Mouse (Mus musculus) neural tube, embryonic 12.5 days (tissue): ENCODE data around the gene Rrp1. TPM values are rescaled to one million over a fixed set of nuclear protein-coding genes. Genes with fewer than 3 reads are reported as not detected.
"Not testable (repeated sequence)": the region's sequence is repeated elsewhere in the genome, so short reads cannot be mapped to it uniquely, and the experiment has no call there.

Experiments
- ATAC-seq: fragments of 200-750 bp; cut with Nextera tagmentation; 2 replicates; pipeline ENCODE4 v1.8.0; 2017; ENCODE audit warnings: low read depth, mild to moderate bottlenecking, moderate TSS enrichment, moderate library complexity; ENCODE audit not compliant: low FRiP score
- H3K27ac ChIP-seq: fragments of 300-500 bp; sonication (generic); 2 replicates; pipeline ENCODE4 v1.5.1; 2016
- H3K27me3 ChIP-seq: fragments of 300-500 bp; sonication (generic); replicated peaks from 2 replicates; pipeline ENCODE4 v1.6.1; 2016; ENCODE audit warnings: mild to moderate bottlenecking
- H3K36me3 ChIP-seq: fragments of 300-500 bp; sonication (generic); 2 replicates; pipeline ENCODE4 v1.6.1; 2016; ENCODE audit warnings: mild to moderate bottlenecking
- H3K4me1 ChIP-seq: fragments of 300-500 bp; sonication (generic); 2 replicates; pipeline ENCODE4 v1.6.1; 2016
- H3K4me2 ChIP-seq: fragments of 300-500 bp; sonication (generic); replicated peaks from 2 replicates; pipeline ENCODE4 v1.6.1; 2016; ENCODE audit warnings: mild to moderate bottlenecking
- H3K4me3 ChIP-seq: fragments of 300-500 bp; sonication (generic); 2 replicates; pipeline ENCODE4 v1.5.1; 2016
- H3K9ac ChIP-seq: fragments of 300-500 bp; sonication (generic); 2 replicates; pipeline ENCODE4 v1.6.1; 2016; ENCODE audit warnings: mild to moderate bottlenecking
- H3K9me3 ChIP-seq: fragments of 300-500 bp; sonication (generic); 2 replicates; pipeline ENCODE4 v1.6.1; 2016; ENCODE audit warnings: mild to moderate bottlenecking
- WGBS: fragments of 180-500 bp; shearing (Covaris S2); methylation state at CpG from one replicate; pipeline ENCODE4 v1.1.7; 2016; 5-methylcytosine and 5-hydroxymethylcytosine counted together
- polyA plus RNA-seq: library from polyadenylated mRNA; unstranded; fragments of >200 nt; fragmentation: Nextera tagmentation; extraction: Ambion mirVana; gene quantifications from 2 replicates; pipeline ENCODE4 v1.2.1, GENCODE M21; 2016

The Rrp1 gene
- polyA plus RNA-seq, 1 experiment from 2014 or later, result 333 TPM

DNA sequence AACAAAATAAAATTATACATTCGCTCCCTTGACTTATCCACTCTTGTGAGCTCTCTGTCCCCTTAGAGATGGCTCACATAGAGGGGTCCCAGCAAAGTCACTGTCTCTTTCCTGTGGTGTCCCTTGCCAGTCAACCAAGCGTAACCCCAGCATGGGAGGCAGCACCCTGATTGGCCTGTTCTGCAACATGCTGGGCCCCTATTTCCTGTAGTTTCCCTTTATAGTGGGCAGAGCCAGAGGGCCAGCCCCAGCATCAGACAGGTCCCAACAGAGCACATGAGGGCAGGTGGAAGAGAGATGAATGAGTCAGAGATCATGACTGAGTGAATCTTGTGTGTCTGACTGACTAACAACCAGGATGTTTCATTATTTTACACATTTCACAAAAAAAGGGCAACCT is 8.1 kb upstream of the Rrp1 start:
- ATAC-seq, result no peak
- no peak overlapping the region for H3K4me3 ChIP-seq
- H3K4me1 ChIP-seq, result peaks cover 6% of the 10 kb centered on the region
- no peaks in the 10 kb centered on the region for H3K27me3 ChIP-seq
- no peaks in the 10 kb centered on the region for H3K36me3 ChIP-seq
- H3K4me2 ChIP-seq, result no peak overlapping the region
- no peak overlapping the region for H3K27ac ChIP-seq
- 86% methylated on average over 2 of the region's 2 CpGs for WGBS
- H3K9ac ChIP-seq, result no peak overlapping the region
- H3K9me3 ChIP-seq, result no peaks in the 10 kb centered on the region

DNA sequence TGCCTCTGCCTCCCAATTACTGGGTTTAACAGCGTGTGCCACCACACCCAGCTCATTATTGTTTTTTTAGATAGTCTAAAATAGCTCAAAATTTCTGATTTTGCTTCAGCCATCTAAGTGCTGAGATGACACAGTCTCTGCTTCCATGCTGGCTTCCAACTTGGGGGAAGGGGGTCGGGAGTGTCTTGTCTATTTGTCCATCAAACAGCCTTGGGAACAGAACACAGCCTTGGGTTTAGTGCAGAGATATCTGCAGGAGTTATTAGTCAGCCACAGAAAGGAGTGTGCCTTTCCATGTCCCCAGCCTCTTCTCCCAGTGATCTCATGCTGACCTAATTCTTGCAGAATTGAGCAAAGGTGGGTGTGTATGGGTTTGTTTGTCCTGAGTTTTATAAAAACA is 5.9 kb upstream of the Rrp1 start:
- Histone ChIP-seq H3K9me3 (no peaks in the 10 kb centered on the region), H3K27me3 (no peaks in the 10 kb centered on the region), H3K4me2 (no peak overlapping the region), H3K4me1 (no peaks in the 10 kb centered on the region), H3K9ac (no peak overlapping the region), H3K4me3 (no peak overlapping the region), H3K36me3 (no peaks in the 10 kb centered on the region), H3K27ac (no peak overlapping the region)
- WGBS, result 90% methylated on average over 2 of the region's 2 CpGs
- no peak for ATAC-seq

DNA sequence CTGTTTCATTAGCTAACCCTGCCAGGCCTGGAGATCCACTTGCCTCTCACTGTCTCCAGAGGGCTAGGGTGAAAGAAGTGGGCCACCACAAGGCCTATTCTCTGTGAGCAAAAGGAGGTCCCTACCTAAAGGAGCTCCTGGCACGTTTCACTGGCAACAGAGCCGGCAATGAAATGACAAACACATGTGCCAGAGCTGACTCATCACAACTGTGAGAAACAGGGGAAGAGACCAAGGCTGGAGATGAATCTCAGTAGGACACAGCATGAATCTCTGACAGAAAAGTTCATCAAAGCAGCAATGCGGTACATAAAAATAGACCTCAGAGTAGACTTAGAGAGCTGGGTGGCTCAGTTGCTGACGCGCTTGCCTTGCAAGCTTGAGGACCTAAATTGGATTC is 5.0 kb upstream of the Rrp1 start:
- 58% methylated on average over 5 of the region's 5 CpGs for WGBS

DNA sequence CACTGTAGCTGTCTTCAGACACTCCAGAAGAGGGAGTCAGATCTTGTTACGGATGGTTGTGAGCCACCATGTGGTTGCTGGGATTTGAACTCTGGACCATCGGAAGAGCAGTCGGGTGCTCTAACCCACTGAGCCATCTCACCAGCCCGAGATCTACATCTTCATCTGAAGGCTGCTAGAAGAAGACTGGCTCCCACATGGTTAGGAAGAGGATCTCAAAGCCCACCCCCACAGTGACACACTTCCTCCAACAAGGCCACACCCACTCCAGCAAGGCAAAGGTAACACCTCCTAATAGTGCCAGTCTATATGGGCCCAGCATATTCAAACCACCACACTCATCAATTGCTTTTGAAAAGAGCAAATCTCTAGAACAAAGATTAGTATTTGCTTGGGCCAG is 2.1 kb upstream of the Rrp1 start:
- not testable (repeated sequence) for H3K27ac ChIP-seq, H3K9ac ChIP-seq, H3K9me3 ChIP-seq, H3K36me3 ChIP-seq, ATAC-seq, H3K4me3 ChIP-seq, H3K4me2 ChIP-seq, H3K27me3 ChIP-seq
- H3K4me1 ChIP-seq, result peaks cover 12% of the 10 kb centered on the region
- 85% methylated on average over 3 of the region's 4 CpGs for WGBS

More for the DNA sequence above, 5.0 kb upstream of the Rrp1 start:
- H3K27ac ChIP-seq, result no peak overlapping the region
- no peak for ATAC-seq
- no peak overlapping the region for H3K9ac ChIP-seq
- H3K4me2 ChIP-seq, result no peak overlapping the region
- H3K36me3 ChIP-seq, result no peaks in the 10 kb centered on the region
- no peaks in the 10 kb centered on the region for H3K9me3 ChIP-seq
- H3K27me3 ChIP-seq, result no peaks in the 10 kb centered on the region
- H3K4me1 ChIP-seq, result no peaks in the 10 kb centered on the region
- no peak overlapping the region for H3K4me3 ChIP-seq

GRCm38 (mm10) chr10:78413152-78413520 is 293 bp upstream of the Rrp1 start:
- peaks cover 12% of the 10 kb centered on the region for H3K4me1 ChIP-seq
- H3K9me3 ChIP-seq, result no peaks in the 10 kb centered on the region
- peak overlapping the region; percentile 42; the same call in 1 of the 2 replicates for H3K9ac ChIP-seq
- H3K27me3 ChIP-seq, result no peaks in the 10 kb centered on the region
- peaks cover 28% of the 10 kb centered on the region for H3K36me3 ChIP-seq
- peak; percentile 80 for ATAC-seq
- H3K4me2 ChIP-seq, result peak overlapping the region; percentile 76
- no peak overlapping the region for H3K27ac ChIP-seq
- H3K4me3 ChIP-seq, result peak overlapping the region; percentile 95
- 53% methylated on average over 7 of the region's 7 CpGs for WGBS

DNA sequence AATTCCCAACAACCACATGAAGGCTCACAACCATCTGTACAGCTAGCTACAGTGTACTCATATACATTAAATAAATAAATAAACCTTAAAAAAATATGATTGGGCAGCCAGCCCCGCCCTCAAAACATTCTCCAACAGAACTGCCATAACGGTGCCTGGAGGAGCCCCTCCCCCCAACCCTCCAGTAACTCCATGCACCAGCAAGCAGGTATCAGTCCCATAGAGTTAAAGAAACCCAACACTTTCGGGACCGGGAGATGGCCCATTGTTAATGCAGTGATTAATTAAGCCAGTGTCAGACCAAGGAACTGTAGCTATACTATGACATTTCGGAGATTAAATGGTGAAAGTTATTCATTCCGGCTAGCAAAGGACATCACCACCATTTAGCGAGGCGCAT is 992 bp downstream of the Rrp1 start:
- Histone ChIP-seq H3K27ac (no peak overlapping the region), H3K27me3 (no peaks in the 10 kb centered on the region), H3K9me3 (no peaks in the 10 kb centered on the region), H3K4me3 (peak overlapping the region; percentile 95), H3K4me2 (peak overlapping the region; percentile 76), H3K4me1 (peaks cover 12% of the 10 kb centered on the region), H3K9ac (peak overlapping the region; percentile 83), H3K36me3 (peaks cover 39% of the 10 kb centered on the region)
- ATAC-seq, result no peak
- 20% methylated on average over 8 of the region's 8 CpGs for WGBS

DNA sequence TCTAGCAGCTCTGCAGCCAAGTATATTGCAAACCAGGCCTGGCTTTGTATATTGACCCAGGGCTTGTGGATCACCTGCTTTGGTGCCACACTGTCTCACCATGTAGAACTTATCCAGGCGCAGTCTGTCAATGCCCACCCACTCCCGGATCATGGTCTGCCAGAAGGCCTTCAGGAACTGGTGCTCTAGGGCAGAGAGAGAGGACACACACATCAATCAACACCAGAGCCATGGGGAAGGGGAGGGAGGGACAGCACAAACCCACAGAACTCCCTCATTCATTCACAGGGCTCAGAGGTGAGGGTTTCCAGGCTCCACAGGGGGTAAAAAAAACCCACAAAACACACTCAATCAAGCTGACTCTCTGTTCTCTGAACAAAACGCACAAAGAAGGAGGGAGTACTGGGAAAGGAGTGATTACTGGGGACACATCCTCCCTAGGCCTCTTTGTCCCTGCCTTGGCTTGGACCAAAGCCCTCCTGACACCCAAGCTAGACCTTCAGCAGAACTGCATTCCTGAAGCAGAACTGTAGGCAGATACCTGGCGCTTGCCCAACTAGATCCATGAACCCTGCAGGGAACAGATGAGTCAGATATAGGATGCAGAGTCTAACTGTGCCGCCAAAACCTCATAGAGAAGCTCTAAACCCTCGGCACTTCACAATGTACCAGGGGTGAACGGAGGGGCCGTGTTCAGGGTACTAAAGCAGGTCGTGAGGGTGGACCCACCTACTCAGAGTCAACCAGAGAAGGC is 3.6 kb downstream of the Rrp1 start:
- no peaks in the 10 kb centered on the region for H3K9me3 ChIP-seq
- no peak overlapping the region for H3K4me3 ChIP-seq
- H3K9ac ChIP-seq, result no peak overlapping the region
- peaks cover 63% of the 10 kb centered on the region for H3K36me3 ChIP-seq
- H3K4me1 ChIP-seq, result peaks cover 12% of the 10 kb centered on the region
- no peak for ATAC-seq
- H3K4me2 ChIP-seq, result no peak overlapping the region
- 88% methylated on average over 9 of the region's 9 CpGs for WGBS
- H3K27ac ChIP-seq, result no peak overlapping the region
- no peaks in the 10 kb centered on the region for H3K27me3 ChIP-seq

DNA sequence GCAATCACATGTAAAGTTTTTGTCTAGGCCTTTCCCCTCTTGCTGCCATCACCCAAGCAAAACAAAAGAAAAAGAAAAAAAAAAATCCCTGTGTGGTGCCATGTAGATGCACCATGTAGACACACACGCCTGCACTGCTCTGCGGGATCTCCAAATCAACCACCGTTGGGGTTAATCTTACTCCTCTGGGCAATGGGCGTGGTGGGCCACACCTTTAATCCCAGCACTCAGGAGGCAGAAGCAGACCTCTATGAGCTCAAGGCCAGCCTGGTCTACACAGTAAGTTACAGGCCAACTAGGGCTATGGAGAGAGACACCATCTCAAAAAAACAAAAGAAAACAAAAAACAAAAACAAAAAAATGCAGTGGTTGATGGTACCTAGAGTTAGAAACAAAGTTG is 5.7 kb downstream of the Rrp1 start:
- WGBS, result 93% methylated on average over 4 of the region's 4 CpGs
- no peak overlapping the region for H3K4me3 ChIP-seq
- no peak overlapping the region for H3K4me2 ChIP-seq
- no peak overlapping the region for H3K27ac ChIP-seq
- no peak overlapping the region for H3K9ac ChIP-seq
- H3K4me1 ChIP-seq, result peaks cover 11% of the 10 kb centered on the region
- no peak for ATAC-seq
- no peaks in the 10 kb centered on the region for H3K27me3 ChIP-seq
- H3K36me3 ChIP-seq, result peaks cover 84% of the 10 kb centered on the region
- H3K9me3 ChIP-seq, result no peaks in the 10 kb centered on the region

GRCm38 (mm10) chr10:78406152-78406551 is 6.7 kb downstream of the Rrp1 start:
- peaks cover 94% of the 10 kb centered on the region for H3K36me3 ChIP-seq
- no peaks in the 10 kb centered on the region for H3K27me3 ChIP-seq
- no peak overlapping the region for H3K9ac ChIP-seq
- no peaks in the 10 kb centered on the region for H3K9me3 ChIP-seq
- H3K4me1 ChIP-seq, result 0 out of 2 replicates have a peak, but pooled peaks cover under 1% of the 10 kb centered on the region
- no peak overlapping the region for H3K27ac ChIP-seq
- no peak overlapping the region for H3K4me3 ChIP-seq
- WGBS, result 94% methylated on average over 6 of the region's 6 CpGs
- H3K4me2 ChIP-seq, result no peak overlapping the region
- ATAC-seq, result no peak

DNA sequence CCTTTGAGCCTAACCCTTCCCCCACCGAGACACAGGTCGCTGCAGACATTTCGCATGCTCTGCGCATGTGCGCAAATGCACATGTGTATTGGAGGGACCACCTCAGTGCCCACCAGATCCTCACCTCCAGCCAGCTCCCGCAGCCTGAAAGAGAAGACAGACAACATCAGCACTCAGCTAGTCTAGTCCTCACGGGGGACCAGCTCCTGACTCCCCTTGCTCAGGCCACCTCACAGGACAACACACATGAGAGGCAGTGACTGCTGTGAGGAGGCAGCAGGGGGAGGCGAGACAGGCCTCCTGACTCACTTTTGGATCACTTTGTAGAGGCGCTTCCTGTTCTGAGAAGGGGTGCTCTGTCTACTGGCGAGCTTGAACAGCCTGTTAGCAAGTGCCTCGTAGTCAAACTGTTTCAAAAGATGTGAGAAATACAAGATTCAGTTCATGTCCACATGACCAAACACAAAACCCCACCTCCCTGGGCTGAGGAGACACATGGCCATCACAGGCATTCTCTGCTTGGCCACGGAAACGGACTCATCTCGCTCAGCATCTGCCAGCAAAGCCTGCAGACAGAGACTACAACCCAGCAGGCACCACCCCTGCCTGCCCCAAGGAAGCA is 10.4 kb downstream of the Rrp1 start:
- Histone ChIP-seq H3K27ac (no peak overlapping the region), H3K4me3 (no peak overlapping the region), H3K4me1 (peaks cover 11% of the 10 kb centered on the region), H3K27me3 (no peaks in the 10 kb centered on the region), H3K36me3 (peaks cover 79% of the 10 kb centered on the region), H3K4me2 (no peak overlapping the region), H3K9ac (no peak overlapping the region), H3K9me3 (no peaks in the 10 kb centered on the region)
- 94% methylated on average over 14 of the region's 14 CpGs for WGBS
- ATAC-seq, result no peak

DNA sequence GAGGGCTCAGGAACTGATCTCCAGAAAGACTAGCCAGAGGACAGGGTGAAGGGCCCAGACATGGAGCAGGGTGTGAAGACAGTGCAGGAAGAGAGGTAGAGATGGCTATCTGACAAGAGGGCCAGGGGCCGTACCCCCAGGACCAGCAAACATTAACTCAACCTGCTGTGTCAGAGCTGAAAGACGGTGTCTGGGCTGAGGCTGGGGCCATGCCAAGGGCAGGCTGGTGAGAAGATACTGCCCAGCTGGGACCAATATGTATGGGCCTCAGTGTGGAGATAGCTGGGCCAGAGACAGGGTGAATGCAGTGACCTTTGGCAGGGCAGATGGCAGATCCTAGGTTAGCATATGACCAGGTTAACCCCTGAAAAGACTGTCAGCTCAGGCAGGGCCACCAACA is 11.7 kb downstream of the Rrp1 start:
- no peak overlapping the region for H3K4me2 ChIP-seq
- H3K36me3 ChIP-seq, result peaks cover 66% of the 10 kb centered on the region
- H3K9me3 ChIP-seq, result no peaks in the 10 kb centered on the region
- H3K4me1 ChIP-seq, result peaks cover 17% of the 10 kb centered on the region
- no peak overlapping the region for H3K27ac ChIP-seq
- H3K4me3 ChIP-seq, result no peak overlapping the region
- 89% methylated on average over 2 of the region's 2 CpGs for WGBS
- no peak for ATAC-seq
- no peaks in the 10 kb centered on the region for H3K27me3 ChIP-seq
- H3K9ac ChIP-seq, result no peak overlapping the region

GRCm38 (mm10) chr10:78399090-78399657 is 13.7 kb downstream of the Rrp1 start:
- no peak for ATAC-seq
- H3K27ac ChIP-seq, result no peak overlapping the region
- H3K36me3 ChIP-seq, result peaks cover 48% of the 10 kb centered on the region
- H3K9ac ChIP-seq, result no peak overlapping the region
- peaks cover 27% of the 10 kb centered on the region for H3K4me1 ChIP-seq
- H3K9me3 ChIP-seq, result no peaks in the 10 kb centered on the region
- no peaks in the 10 kb centered on the region for H3K27me3 ChIP-seq
- no peak overlapping the region for H3K4me2 ChIP-seq
- 44% methylated on average over 17 of the region's 17 CpGs for WGBS
- H3K4me3 ChIP-seq, result no peak overlapping the region

GRCm38 (mm10) chr10:78396625-78396885 is 16.3 kb downstream of the Rrp1 start:
- ATAC-seq, result peak; percentile 21; the same call in 1 of the 2 replicates
- H3K4me2 ChIP-seq, result peak overlapping the region; percentile 42
- 58% methylated on average over 4 of the region's 4 CpGs for WGBS

More at GRCm38 (mm10) chr10:78396625-78396885, 16.3 kb downstream of the Rrp1 start:
- H3K27ac ChIP-seq, result no peak overlapping the region
- H3K4me1 ChIP-seq, result peaks cover 27% of the 10 kb centered on the region
- peaks cover 22% of the 10 kb centered on the region for H3K36me3 ChIP-seq
- H3K9me3 ChIP-seq, result no peaks in the 10 kb centered on the region
- H3K4me3 ChIP-seq, result no peak overlapping the region
- H3K27me3 ChIP-seq, result peaks cover 7% of the 10 kb centered on the region; the same call in 1 of the 2 replicates
- no peak overlapping the region for H3K9ac ChIP-seq
